Mouse (Mus musculus) lung, adult 10 weeks (tissue): ENCODE data around the gene Dcps. TPM values are rescaled to one million over a fixed set of nuclear protein-coding genes. Genes with fewer than 3 reads are reported as not detected.

Experiments
- polyA plus RNA-seq: library from polyadenylated mRNA; stranded (reverse); fragments of 350-450 nt; fragmentation: Illumina TruSeq; extraction: RNeasy Lipid Tissue Mini Kit (QIAGEN cat#74804); gene quantifications from one replicate; pipeline ENCODE4 v1.2.3, GENCODE M21; 2014; ENCODE audit warnings: low read depth, low replicate concordance; ENCODE audit not compliant: insufficient read depth

Gene Dcps
- 27.4 TPM for polyA plus RNA-seq

DNA sequence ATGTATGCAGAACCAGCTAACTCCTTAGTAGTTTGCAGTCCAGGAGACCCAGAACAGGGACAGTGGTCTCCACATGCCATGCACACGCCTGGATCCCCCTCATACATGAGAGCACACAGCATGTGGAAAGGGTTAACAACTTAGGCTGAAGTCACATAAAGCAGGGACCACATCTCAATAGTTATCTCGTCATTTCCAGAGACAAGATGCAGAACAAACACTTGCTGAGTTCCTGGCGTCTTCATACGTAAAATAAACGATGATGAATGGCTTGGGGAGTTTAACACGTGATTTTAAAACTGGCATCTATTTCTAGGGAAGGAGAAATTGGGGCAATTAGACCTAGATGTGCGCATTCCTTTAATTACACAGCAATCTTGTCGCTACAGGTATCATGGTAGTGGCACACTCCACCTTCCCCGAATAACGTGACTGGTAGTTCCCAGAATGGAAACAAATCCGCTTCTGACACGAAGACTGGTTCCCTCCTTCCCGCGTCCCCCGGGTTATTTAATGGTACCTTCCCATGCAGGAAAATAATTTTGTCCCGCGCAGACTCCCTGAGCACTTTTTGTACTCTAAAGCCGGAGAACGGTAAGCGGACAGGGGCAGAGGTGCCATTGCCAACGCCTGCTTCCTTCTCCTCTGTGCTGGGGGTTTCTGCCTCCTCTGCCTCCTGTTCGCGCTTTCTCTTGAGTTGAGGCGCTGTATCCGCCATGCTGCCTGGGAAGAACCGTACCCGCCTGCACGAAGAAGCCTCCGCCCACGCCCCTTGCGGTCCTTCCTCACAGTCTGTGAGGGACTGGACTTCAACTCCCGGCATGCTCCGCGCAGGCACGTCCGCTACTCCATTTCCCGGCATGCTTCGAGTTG, at the start of gene Dcps:
TSS of gene Dcps (minus strand) at position 811 of the 873 bp plus-strand sequence.

DNA sequence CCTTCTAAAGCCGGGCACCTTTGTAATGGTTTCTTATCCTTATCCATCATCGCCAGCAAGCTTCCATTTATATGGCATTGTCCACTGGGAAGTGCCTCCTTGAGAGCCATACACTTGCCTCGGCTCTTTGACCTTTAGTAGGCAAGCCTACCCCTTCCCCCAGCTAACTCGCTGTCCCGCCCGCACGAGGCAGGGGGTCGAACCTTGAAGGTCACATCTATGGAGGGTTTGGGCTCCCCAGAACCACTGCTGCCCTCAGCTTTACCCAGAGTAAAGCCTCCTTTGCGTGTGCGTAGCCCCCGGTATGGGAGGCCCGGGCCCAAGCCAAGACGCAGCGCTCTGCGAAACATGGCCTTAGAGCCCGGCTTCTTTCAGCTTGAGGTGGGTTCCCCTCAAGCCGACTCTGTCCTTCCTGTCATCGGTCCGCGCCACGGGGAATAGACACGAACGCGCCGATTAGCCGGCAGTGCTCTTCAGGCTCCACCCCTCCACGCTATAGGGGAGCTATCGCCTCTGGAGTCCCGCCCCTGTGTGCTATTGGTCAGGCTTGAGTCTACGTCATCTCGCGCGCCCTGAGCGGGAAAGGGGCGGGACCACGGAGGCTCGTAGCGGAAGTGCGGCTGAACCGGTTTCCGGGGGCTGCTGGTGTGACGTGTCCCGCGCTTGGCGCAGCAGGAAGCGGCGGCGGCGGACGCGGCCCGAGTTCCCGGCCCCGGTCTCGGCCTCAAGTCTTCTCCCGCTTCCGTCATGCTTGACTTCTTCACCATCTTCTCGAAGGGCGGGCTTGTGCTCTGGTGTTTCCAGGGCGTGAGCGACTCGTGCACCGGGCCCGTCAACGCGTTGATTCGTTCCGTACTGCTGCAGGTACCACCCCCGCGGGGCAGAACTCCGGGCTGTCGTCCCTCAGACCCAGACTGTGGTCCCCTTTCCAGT, 34.9 kb upstream of the Dcps start, which contains the start of gene Foxred1:
TSS of gene Foxred1 (minus strand) at position 514 of the 933 bp plus-strand sequence.

DNA sequence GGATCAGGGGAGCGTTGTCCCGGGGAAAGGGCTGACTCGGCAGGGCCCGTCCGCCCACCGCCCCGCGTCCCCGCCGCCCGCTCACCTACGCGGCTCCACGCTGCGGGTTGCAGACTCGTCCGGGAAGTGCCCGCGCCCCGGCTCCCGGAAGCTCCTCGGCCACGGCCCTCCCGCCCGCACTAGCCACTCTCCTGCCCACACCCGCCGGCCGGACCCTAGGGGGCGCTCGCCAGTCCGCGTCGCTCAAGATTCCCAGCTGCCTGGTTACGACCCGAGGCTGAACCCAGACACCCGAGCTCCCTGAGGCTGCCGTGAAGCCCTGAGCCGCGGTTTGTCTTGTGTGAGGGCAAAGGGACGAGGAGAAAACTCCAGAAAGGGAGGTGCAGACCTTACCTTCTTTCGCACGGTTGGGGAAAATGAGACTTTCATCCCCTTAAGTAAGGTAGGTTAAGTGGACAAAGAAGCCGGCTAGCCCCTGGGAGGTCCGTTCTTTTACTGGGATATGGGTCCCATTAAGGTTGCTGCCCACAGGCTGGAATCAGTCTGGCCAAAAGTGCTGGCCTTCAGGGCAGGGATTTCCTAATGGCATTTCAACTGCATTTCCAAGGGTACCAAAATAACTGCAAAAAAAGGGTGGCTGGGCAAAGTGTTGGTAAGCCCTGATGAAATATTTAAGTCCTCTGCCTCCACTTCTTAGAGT, 24.1 kb upstream of the Dcps start, which contains the start of the genes Srpr and Tirap:
TSS of gene Srpr (plus strand) at position 404 of the 700 bp plus-strand sequence.
TSS of gene Tirap (minus strand) at position 520 of the 700 bp plus-strand sequence.

DNA sequence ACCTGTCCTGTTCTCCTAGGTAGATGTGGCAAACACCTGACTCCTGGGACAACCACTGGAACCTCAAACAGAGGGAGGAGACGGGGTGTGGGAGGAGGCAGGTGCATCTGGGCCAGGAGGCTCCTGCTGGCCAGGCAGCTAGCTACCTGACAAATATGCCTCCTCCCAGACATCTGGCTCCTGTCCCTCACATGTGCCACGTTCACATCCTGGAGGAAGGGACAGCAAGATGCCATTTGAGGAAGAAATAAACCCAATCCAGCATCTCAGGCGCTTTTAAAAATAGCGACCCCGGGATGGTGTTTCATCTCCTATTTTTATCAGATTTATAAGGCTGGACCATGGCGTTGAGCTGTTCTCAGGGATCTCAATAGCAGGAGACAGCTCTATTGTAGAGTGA, 56.7 kb downstream of the Dcps start, which contains the start of gene St3gal4:
TSS of gene St3gal4 (minus strand) at position 101 of the 400 bp plus-strand sequence.

Other genes starting within 250 kb of the Dcps start
- gene St3gal4, start 56.8 kb downstream of the Dcps start, polyA plus RNA-seq: 35.1 TPM
- 61.6 TPM for gene Srpr, start 24.1 kb upstream of the Dcps start, polyA plus RNA-seq
- gene Tirap, start 24.2 kb upstream of the Dcps start, polyA plus RNA-seq: 3.4 TPM
- 16.0 TPM for gene Foxred1, start 35.0 kb upstream of the Dcps start, polyA plus RNA-seq
- 15.4 TPM for gene Fam118b, start 91.7 kb upstream of the Dcps start, polyA plus RNA-seq
- gene Rpusd4, start 91.8 kb upstream of the Dcps start, polyA plus RNA-seq: 13.8 TPM
- 3.2 TPM for gene Cdon, start 245.1 kb upstream of the Dcps start, polyA plus RNA-seq